Mouse (Mus musculus): ENCODE measurements around the gene Ccnd3.
"Not testable (repeated sequence)": the region's sequence is repeated elsewhere in the genome, so short reads cannot be mapped to it uniquely, and the experiment has no call there.

Ccnd3 gene

GRCm38 (mm10) chr17:47484241-47484921 is 20.5 kb upstream of the Ccnd3 start:
- DNase-seq, result peak; percentile 83

- no peak for DNase-seq
Observed at GRCm38 (mm10) chr17:47484993-47485392, 19.9 kb upstream of the Ccnd3 start.

- DNase-seq, result no peak
Observed at GRCm38 (mm10) chr17:47485791-47486190, 19.1 kb upstream of the Ccnd3 start.

- no peak for DNase-seq
Observed at GRCm38 (mm10) chr17:47490791-47491190, 14.1 kb upstream of the Ccnd3 start.

- DNase-seq, result no peak
Observed at GRCm38 (mm10) chr17:47492731-47493130, 12.1 kb upstream of the Ccnd3 start.

- DNase-seq, result peak; percentile 83
Observed at GRCm38 (mm10) chr17:47493653-47494052, 11.2 kb upstream of the Ccnd3 start.

- no peak for DNase-seq
Observed at GRCm38 (mm10) chr17:47494132-47494531, 10.7 kb upstream of the Ccnd3 start.

GRCm38 (mm10) chr17:47501531-47501930 is 3.3 kb upstream of the Ccnd3 start:
- no peak for DNase-seq

GRCm38 (mm10) chr17:47501946-47502706 is 2.7 kb upstream of the Ccnd3 start, which contains the start of gene Taf8:
TSS of gene Taf8 (minus strand) at chr17:47502292.
- peak; percentile 95 for DNase-seq

GRCm38 (mm10) chr17:47502707-47503045 is 2.2 kb upstream of the Ccnd3 start:
- not testable (repeated sequence) for DNase-seq

- no peak for DNase-seq
Observed at GRCm38 (mm10) chr17:47503689-47504088, 1.2 kb upstream of the Ccnd3 start.

GRCm38 (mm10) chr17:47504228-47504627 is 623 bp upstream of the Ccnd3 start:
- DNase-seq, result no peak

GRCm38 (mm10) chr17:47505566-47505965 is 715 bp downstream of the Ccnd3 start:
- no peak for DNase-seq

- no peak for DNase-seq
Observed at GRCm38 (mm10) chr17:47506042-47506441, 1.2 kb downstream of the Ccnd3 start.

GRCm38 (mm10) chr17:47506697-47507096 is 1.8 kb downstream of the Ccnd3 start:
- DNase-seq, result no peak

- no peak for DNase-seq
Observed at GRCm38 (mm10) chr17:47507523-47507922, 2.7 kb downstream of the Ccnd3 start.

GRCm38 (mm10) chr17:47508012-47508608 is 3.3 kb downstream of the Ccnd3 start:
- peak; percentile 97 for DNase-seq

- DNase-seq, result no peak
Observed at GRCm38 (mm10) chr17:47509031-47509705, 4.3 kb downstream of the Ccnd3 start.

- DNase-seq, result peak; percentile 99
Observed at GRCm38 (mm10) chr17:47511111-47512020, 6.5 kb downstream of the Ccnd3 start.

GRCm38 (mm10) chr17:47512956-47513775 is 8.3 kb downstream of the Ccnd3 start:
- no peak for DNase-seq

- no peak for DNase-seq
Observed at GRCm38 (mm10) chr17:47515180-47515844, 10.5 kb downstream of the Ccnd3 start.

Data from kidney, adult 11 months (tissue).